Mouse (Mus musculus): ENCODE results near the gene Olfr282. TPM values are rescaled to one million over a fixed set of nuclear protein-coding genes. Genes with fewer than 3 reads are reported as not detected.
"Not testable (repeated sequence)": the region's sequence is repeated elsewhere in the genome, so short reads cannot be mapped to it uniquely, and the experiment has no call there.

Olfr282 gene
- polyA plus RNA-seq, 1 experiment, result not detected

DNA sequence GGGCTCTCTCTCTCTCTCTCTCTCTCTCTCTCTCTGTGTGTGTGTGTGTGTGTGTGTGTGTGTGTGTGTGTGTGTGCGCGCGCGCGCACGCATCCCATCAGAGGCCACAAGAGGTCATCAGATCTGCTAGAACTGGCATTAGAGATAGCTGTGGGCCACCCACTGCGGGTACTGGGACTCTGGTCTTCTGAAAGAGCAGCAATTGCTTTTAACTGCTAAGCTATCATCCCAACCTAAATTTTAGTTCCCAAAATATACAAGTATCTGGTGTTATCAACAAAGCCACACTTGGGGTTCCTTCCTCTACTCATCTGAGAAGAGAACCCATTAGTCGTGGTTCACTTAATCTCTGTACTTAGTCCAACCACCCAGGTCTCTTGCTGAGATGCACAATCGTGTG, 20.8 kb upstream of the Olfr282 start:
- H3K27me3 ChIP-seq (ENCODE audit: control insufficient read depth, insufficient read depth, insufficient read length), result peaks cover 17% of the 10 kb centered on the region
- H3K36me3 ChIP-seq (ENCODE audit: control insufficient read depth, insufficient read depth), result no peaks in the 10 kb centered on the region
- no peaks in the 10 kb centered on the region for H3K79me2 ChIP-seq (ENCODE audit: control insufficient read depth, insufficient read depth)
- no peak overlapping the region for H3ac ChIP-seq (ENCODE audit: control insufficient read depth, insufficient read length)
- no peak overlapping the region for H3K4me3 ChIP-seq
- TF ChIP-seq SRF (IDR thresholded peaks at IDR 0.05; ENCODE audit: control insufficient read depth, insufficient read length, low read depth) (no peak), E2F4 (IDR thresholded peaks at IDR 0.05; ENCODE audit: insufficient read depth) (no peak), CEBPB (IDR thresholded peaks at IDR 0.05; ENCODE audit: insufficient read depth, poor library complexity, severe bottlenecking) (no peak), MYOG (IDR thresholded peaks at IDR 0.05; ENCODE audit: control insufficient read depth in 1 of 3, insufficient read depth in 1 of 3, insufficient read length in 2 of 3, low read depth in 2 of 3) (no peak), TCF12 (IDR thresholded peaks at IDR 0.05; ENCODE audit: insufficient read depth, poor library complexity, severe bottlenecking) (no peak), REST (IDR thresholded peaks at IDR 0.05; ENCODE audit: insufficient read depth, insufficient read length) (no peak), MAX (IDR thresholded peaks at IDR 0.05; ENCODE audit: low read depth) (no peak), POLR2AphosphoS2 (IDR thresholded peaks at IDR 0.05; ENCODE audit: insufficient read length, low read depth) (no peak), USF1 (IDR thresholded peaks at IDR 0.05; ENCODE audit: low read depth) (no peak), TCF3 (IDR thresholded peaks at IDR 0.05; ENCODE audit: insufficient read length, low read depth) (no peak), MYOD1 (IDR thresholded peaks at IDR 0.05; ENCODE audit: control insufficient read depth in 1 of 3, insufficient read length in 2 of 3, low read depth in 2 of 3) (no peak), POLR2A (IDR thresholded peaks at IDR 0.05; ENCODE audit: insufficient read length, low read depth) (no peak)
- H3K4me2 ChIP-seq (ENCODE audit: low read depth), result no peak overlapping the region

DNA sequence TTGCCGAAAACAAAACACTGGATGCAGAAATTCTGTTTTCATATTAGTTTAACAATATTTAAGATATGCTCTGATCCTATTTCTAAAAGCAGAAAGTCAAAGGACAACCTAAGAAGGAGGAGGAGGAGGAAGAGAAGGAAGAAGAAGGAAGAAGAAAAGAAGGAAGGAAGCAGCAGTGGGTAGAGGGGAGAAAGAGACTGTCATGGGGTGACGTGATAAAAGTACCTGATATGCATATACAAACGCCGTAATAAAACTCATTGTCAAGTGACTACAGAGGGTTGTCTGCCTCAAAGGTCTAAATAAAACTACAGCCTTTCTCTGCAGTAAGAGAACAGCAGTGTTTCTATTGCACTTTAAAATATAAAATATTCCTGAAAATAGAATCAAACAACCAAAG, 15.0 kb upstream of the Olfr282 start:
- Histone ChIP-seq H3K36me3 (ENCODE audit: control insufficient read depth, insufficient read depth) (no peaks in the 10 kb centered on the region), H3ac (ENCODE audit: control insufficient read depth, insufficient read length) (no peak overlapping the region), H3K27me3 (ENCODE audit: control insufficient read depth, insufficient read depth, insufficient read length) (peaks cover 24% of the 10 kb centered on the region), H3K79me2 (ENCODE audit: control insufficient read depth, insufficient read depth) (no peaks in the 10 kb centered on the region), H3K4me2 (ENCODE audit: low read depth) (no peak overlapping the region), H3K4me3 (no peak overlapping the region)
- TF ChIP-seq POLR2AphosphoS2 (IDR thresholded peaks at IDR 0.05; ENCODE audit: insufficient read length, low read depth) (no peak), TCF12 (IDR thresholded peaks at IDR 0.05; ENCODE audit: insufficient read depth, poor library complexity, severe bottlenecking) (no peak), POLR2A (IDR thresholded peaks at IDR 0.05; ENCODE audit: insufficient read length, low read depth) (no peak)

DNA sequence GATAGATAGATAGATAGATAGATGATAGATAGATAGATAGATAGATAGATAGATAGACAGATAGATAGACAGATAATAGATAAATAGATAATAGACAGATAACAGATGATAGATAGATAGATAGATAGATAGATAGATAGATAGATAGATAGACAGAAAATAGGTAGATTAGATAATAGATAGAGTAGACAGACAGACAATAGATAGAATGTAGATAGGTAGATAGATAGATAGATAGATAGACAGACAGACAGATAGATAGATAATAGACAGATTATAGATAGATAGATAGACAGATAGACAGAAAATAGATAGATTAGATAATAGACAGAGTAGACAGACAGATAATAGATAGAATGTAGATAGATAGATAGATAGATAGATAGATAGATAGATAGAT, 14.2 kb upstream of the Olfr282 start:
- H3K79me2 ChIP-seq (ENCODE audit: control insufficient read depth, insufficient read depth); H3K36me3 ChIP-seq (ENCODE audit: control insufficient read depth, insufficient read depth); H3K4me2 ChIP-seq (ENCODE audit: low read depth); H3ac ChIP-seq (ENCODE audit: control insufficient read depth, insufficient read length); H3K4me3 ChIP-seq: not testable (repeated sequence)
- H3K27me3 ChIP-seq (ENCODE audit: control insufficient read depth, insufficient read depth, insufficient read length), result peaks cover 18% of the 10 kb centered on the region

DNA sequence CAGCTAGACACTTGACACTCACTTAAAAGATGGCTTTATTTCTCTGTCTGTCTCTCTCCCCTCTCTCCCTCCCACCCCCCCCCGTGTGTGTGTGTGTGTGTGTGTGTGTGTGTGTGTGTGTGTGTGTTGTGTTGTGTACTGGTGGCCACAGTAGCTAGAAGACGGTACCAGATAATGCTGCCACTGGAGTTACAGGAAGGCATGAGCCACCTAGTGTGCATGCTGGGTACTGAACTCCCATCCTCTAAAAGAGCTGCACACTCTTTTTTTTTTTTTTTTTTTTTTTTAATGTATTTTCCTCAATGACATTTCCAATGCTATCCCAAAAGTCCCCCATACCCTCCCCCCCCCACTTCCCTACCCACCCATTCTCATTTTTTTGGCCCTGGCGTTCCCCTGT, 13.7 kb upstream of the Olfr282 start:
- H3K79me2 ChIP-seq (ENCODE audit: control insufficient read depth, insufficient read depth); H3ac ChIP-seq (ENCODE audit: control insufficient read depth, insufficient read length); H3K4me2 ChIP-seq (ENCODE audit: low read depth); H3K4me3 ChIP-seq; H3K36me3 ChIP-seq (ENCODE audit: control insufficient read depth, insufficient read depth): not testable (repeated sequence)
- H3K27me3 ChIP-seq (ENCODE audit: control insufficient read depth, insufficient read depth, insufficient read length), result peaks cover 18% of the 10 kb centered on the region

DNA sequence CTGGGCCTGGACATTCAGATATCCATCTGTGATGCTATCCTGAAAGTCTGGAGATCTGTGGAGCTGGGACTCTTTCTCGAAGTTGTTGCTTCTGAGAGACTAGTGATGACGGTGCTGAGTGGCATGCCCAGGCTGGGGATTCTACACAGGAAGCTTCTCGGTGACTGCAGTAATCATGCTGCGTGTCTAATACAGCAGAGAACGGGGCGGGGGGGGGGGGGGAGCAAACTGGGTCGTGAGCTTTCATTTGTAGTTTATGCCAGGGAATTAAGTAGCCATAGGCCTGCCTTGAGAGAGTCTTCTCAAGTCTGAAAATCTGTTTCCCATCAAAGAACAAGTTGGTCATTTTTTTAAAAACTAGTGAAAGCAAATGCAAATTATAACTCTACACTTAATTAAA, 12.9 kb upstream of the Olfr282 start:
- Histone ChIP-seq H3K27me3 (ENCODE audit: control insufficient read depth, insufficient read depth, insufficient read length) (peaks cover 18% of the 10 kb centered on the region), H3ac (ENCODE audit: control insufficient read depth, insufficient read length) (no peak overlapping the region), H3K36me3 (ENCODE audit: control insufficient read depth, insufficient read depth) (no peaks in the 10 kb centered on the region), H3K4me3 (no peak overlapping the region), H3K79me2 (ENCODE audit: control insufficient read depth, insufficient read depth) (no peaks in the 10 kb centered on the region), H3K4me2 (ENCODE audit: low read depth) (no peak overlapping the region)
- no peak for TF ChIP-seq CEBPB (IDR thresholded peaks at IDR 0.05; ENCODE audit: insufficient read depth, poor library complexity, severe bottlenecking)
- no peak for TF ChIP-seq REST (IDR thresholded peaks at IDR 0.05; ENCODE audit: insufficient read depth, insufficient read length)
- no peak for TF ChIP-seq E2F4 (IDR thresholded peaks at IDR 0.05; ENCODE audit: insufficient read depth)
- TF ChIP-seq TCF12 (IDR thresholded peaks at IDR 0.05; ENCODE audit: insufficient read depth, poor library complexity, severe bottlenecking), result no peak
- TF ChIP-seq POLR2AphosphoS2 (IDR thresholded peaks at IDR 0.05; ENCODE audit: insufficient read length, low read depth), result no peak
- TF ChIP-seq SRF (IDR thresholded peaks at IDR 0.05; ENCODE audit: control insufficient read depth, insufficient read length, low read depth), result no peak
- no peak for TF ChIP-seq MYOD1 (IDR thresholded peaks at IDR 0.05; ENCODE audit: control insufficient read depth in 1 of 3, insufficient read length in 2 of 3, low read depth in 2 of 3)
- TF ChIP-seq MAX (IDR thresholded peaks at IDR 0.05; ENCODE audit: low read depth), result no peak
- no peak for TF ChIP-seq USF1 (IDR thresholded peaks at IDR 0.05; ENCODE audit: low read depth)
- TF ChIP-seq POLR2A (IDR thresholded peaks at IDR 0.05; ENCODE audit: insufficient read length, low read depth), result no peak
- no peak for TF ChIP-seq TCF3 (IDR thresholded peaks at IDR 0.05; ENCODE audit: insufficient read length, low read depth)
- TF ChIP-seq MYOG (IDR thresholded peaks at IDR 0.05; ENCODE audit: control insufficient read depth in 1 of 3, insufficient read depth in 1 of 3, insufficient read length in 2 of 3, low read depth in 2 of 3), result no peak

DNA sequence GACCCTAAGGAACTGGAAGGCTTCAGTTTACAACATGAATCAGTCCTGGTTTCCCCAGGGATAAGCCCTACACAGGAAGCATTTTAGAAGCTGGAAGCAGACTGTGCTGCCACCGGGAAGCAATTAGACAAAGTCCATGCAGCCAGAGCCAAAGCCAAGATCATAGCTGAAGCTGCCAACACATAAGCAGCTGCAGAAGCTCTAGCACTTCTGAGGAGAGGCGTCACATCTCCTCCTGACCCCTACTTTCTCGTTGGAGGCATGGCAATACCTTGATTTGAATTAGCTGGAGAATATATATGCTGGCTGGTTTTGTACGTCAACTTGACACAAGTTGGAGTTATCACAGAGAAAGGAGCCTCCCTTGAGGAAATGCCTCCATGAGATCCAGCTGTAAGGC, 10.1 kb upstream of the Olfr282 start:
- Histone ChIP-seq H3K4me3 (no peak overlapping the region), H3K4me2 (ENCODE audit: low read depth) (no peak overlapping the region)
- TF ChIP-seq POLR2A (IDR thresholded peaks at IDR 0.05; ENCODE audit: insufficient read length, low read depth) (no peak), TCF3 (IDR thresholded peaks at IDR 0.05; ENCODE audit: insufficient read length, low read depth) (no peak), MAX (IDR thresholded peaks at IDR 0.05; ENCODE audit: low read depth) (no peak), USF1 (IDR thresholded peaks at IDR 0.05; ENCODE audit: low read depth) (no peak), MYOD1 (IDR thresholded peaks at IDR 0.05; ENCODE audit: control insufficient read depth in 1 of 3, insufficient read length in 2 of 3, low read depth in 2 of 3) (no peak), SRF (IDR thresholded peaks at IDR 0.05; ENCODE audit: control insufficient read depth, insufficient read length, low read depth) (no peak), POLR2AphosphoS2 (IDR thresholded peaks at IDR 0.05; ENCODE audit: insufficient read length, low read depth) (no peak), REST (IDR thresholded peaks at IDR 0.05; ENCODE audit: insufficient read depth, insufficient read length) (no peak), E2F4 (IDR thresholded peaks at IDR 0.05; ENCODE audit: insufficient read depth) (no peak), MYOG (IDR thresholded peaks at IDR 0.05; ENCODE audit: control insufficient read depth in 1 of 3, insufficient read depth in 1 of 3, insufficient read length in 2 of 3, low read depth in 2 of 3) (no peak), CEBPB (IDR thresholded peaks at IDR 0.05; ENCODE audit: insufficient read depth, poor library complexity, severe bottlenecking) (no peak), TCF12 (IDR thresholded peaks at IDR 0.05; ENCODE audit: insufficient read depth, poor library complexity, severe bottlenecking) (no peak)

More for the DNA sequence above, 10.1 kb upstream of the Olfr282 start:
- Histone ChIP-seq H3K79me2 (ENCODE audit: control insufficient read depth, insufficient read depth) (no peaks in the 10 kb centered on the region), H3K27me3 (ENCODE audit: control insufficient read depth, insufficient read depth, insufficient read length) (peaks cover 13% of the 10 kb centered on the region), H3K36me3 (ENCODE audit: control insufficient read depth, insufficient read depth) (no peaks in the 10 kb centered on the region), H3ac (ENCODE audit: control insufficient read depth, insufficient read length) (no peak overlapping the region)
